Mouse (Mus musculus) hindbrain, embryonic 11.5 days (tissue): ENCODE measurements at regions not wholly inside any gene's neighbourhood (a gene's known extent, or its start where the extent isn't known, plus 50 kb on each side); places are given as distances from the start of the nearest gene placed in this dataset.

Source experiments
- ATAC-seq: fragments of 200-750 bp; cut with Nextera tagmentation; 2 replicates; pipeline ENCODE4 v1.8.0; 2017; ENCODE audit warnings: mild to moderate bottlenecking, moderate TSS enrichment, moderate library complexity; ENCODE audit not compliant: low FRiP score
- DNase-seq: peaks from one replicate; pipeline ENCODE4 v3.0.0-alpha.2; 2015; ENCODE audit warnings: low spot score
- H3K27ac ChIP-seq: fragments of 300-500 bp; sonication (generic); 2 replicates; pipeline ENCODE4 v1.5.1; 2014; ENCODE audit warnings: mild to moderate bottlenecking, low read depth, low read length
- H3K27me3 ChIP-seq: fragments of 300-500 bp; sonication (generic); 2 replicates; pipeline ENCODE4 v1.6.1; 2014; ENCODE audit warnings: mild to moderate bottlenecking, low read length, moderate library complexity, mixed read lengths; ENCODE audit not compliant: control insufficient read depth, insufficient read depth
- H3K36me3 ChIP-seq: fragments of 300-500 bp; sonication (generic); 2 replicates; pipeline ENCODE4 v1.6.1; 2014; ENCODE audit warnings: mild to moderate bottlenecking, low read length, moderate library complexity, mixed read lengths; ENCODE audit not compliant: control insufficient read depth, insufficient read depth
- H3K4me1 ChIP-seq: fragments of 300-500 bp; sonication (generic); replicated peaks from 2 replicates; pipeline ENCODE4 v1.6.1; 2014; ENCODE audit warnings: low read length, mixed read lengths; ENCODE audit not compliant: control insufficient read depth, insufficient read depth
- H3K4me2 ChIP-seq: fragments of 300-500 bp; sonication (generic); replicated peaks from 2 replicates; pipeline ENCODE4 v1.6.1; 2014; ENCODE audit warnings: mild to moderate bottlenecking, low read depth, low read length
- H3K4me3 ChIP-seq: fragments of 300-500 bp; sonication (generic); 2 replicates; pipeline ENCODE4 v1.5.1; 2014; ENCODE audit warnings: low read depth, low read length
- H3K9ac ChIP-seq: fragments of 300-500 bp; sonication (generic); 2 replicates; pipeline ENCODE4 v1.6.1; 2014; ENCODE audit warnings: low read depth, low read length
- H3K9me3 ChIP-seq: fragments of 300-500 bp; sonication (generic); 2 replicates; pipeline ENCODE4 v1.6.1; 2016; ENCODE audit warnings: low read length; ENCODE audit not compliant: control insufficient read depth
- WGBS: fragments of 180-500 bp; shearing (Covaris S2); extraction: QIAGEN DNeasy Blood & Tissue Kit; methylation state at CpG from one replicate; pipeline ENCODE4 v1.1.7; 2014; 5-methylcytosine and 5-hydroxymethylcytosine counted together

DNA sequence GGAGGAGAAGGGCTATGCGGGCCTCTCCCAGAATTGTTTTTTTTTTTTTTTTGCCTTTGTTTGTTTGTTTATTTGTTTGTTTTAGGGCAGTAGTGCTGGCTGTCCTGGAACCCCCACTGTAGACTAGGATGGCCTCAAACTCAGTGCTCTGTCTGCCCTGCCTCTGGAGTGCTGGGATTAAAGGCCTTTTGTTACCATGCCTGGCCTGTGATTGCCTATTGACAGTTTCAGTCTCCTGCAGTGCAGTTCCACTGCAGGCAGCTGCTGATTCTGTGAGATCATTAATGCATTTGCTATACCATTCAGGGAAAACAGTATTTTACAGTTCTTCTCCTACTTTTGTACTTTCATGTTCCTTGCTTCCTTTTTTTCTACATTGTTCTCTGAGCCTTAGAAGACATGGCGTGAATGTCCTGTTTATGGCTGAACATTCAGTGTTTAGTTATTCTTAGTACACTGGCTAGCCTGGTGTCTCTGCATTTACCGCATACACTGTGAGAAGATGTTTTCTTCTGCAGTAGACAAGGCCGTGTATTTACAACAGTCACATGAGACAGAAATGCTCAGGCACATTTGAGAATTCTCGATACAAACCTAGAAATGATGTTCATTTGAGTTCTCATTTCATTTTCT is 434.0 kb downstream of the Serpinb8 start:
- Histone ChIP-seq H3K4me1 (no peaks in the 10 kb centered on the region), H3K9me3 (no peaks in the 10 kb centered on the region), H3K9ac (no peak overlapping the region), H3K27ac (no peak overlapping the region), H3K36me3 (no peaks in the 10 kb centered on the region), H3K4me3 (no peak overlapping the region), H3K27me3 (no peaks in the 10 kb centered on the region), H3K4me2 (no peak overlapping the region)
- 59% methylated on average over 5 of the region's 5 CpGs for WGBS
- ATAC-seq (0 out of 2 replicates have a peak, but pooled peaks have one; percentile 51), DNase-seq (no peak)

- WGBS: 77% methylated on average over 1 of the region's 1 CpGs
- Histone ChIP-seq H3K4me1 (no peaks in the 10 kb centered on the region), H3K9me3 (no peaks in the 10 kb centered on the region), H3K27ac (no peak overlapping the region), H3K9ac (no peak overlapping the region), H3K4me3 (no peak overlapping the region), H3K27me3 (no peaks in the 10 kb centered on the region), H3K4me2 (no peak overlapping the region), H3K36me3 (no peaks in the 10 kb centered on the region)
- DNase-seq (no peak), ATAC-seq (no peak)
Observed at GRCm38 (mm10) chr1:108024705-108025104, 434.9 kb downstream of the Serpinb8 start.

DNA sequence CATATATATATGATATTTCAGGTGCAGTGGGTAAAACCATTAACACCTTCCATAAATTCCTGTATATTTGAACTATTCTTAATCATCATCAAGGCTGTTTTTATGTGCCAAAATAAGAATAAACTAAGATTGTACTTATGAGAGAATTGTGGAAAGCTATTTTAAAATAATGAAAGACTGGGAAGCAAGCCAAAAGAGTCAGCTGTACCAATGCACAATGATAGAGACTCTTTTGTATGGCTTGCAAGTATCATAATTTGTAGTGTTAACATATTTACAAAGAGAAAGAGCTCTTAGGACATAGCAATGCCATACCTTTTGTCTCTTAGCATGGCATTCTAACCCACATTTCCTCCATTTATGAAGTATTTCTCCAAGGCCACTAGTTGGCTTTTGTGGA is 436.7 kb downstream of the Serpinb8 start:
- Histone ChIP-seq H3K4me2 (no peak overlapping the region), H3K4me1 (no peaks in the 10 kb centered on the region), H3K4me3 (no peak overlapping the region), H3K27ac (no peak overlapping the region), H3K27me3 (no peaks in the 10 kb centered on the region), H3K9me3 (no peaks in the 10 kb centered on the region), H3K36me3 (no peaks in the 10 kb centered on the region), H3K9ac (no peak overlapping the region)
- no peak for ATAC-seq
- no peak for DNase-seq

DNA sequence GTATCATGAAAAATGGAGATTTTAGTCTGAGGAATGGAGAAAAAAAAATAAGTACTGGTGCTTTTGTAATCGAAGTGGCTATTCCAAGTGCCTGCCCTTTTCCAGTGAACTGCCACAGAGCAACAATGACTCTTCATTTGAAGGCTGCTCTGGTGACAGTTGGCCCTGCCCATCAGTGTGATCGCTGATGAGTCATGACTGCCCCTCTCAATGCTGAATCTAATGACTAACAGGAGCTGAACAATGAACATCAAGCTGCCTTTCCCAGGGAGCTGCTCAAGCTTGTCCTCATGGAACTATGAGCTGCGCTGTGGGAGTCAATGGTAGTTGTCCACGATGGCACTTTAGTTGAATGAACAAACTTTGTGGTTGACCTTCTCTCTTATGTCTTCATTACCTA is 456.4 kb downstream of the Serpinb8 start:
- DNase-seq (peak; percentile 5), ATAC-seq (no peak; the same call in 1 of the 2 replicates)
- H3K9me3 ChIP-seq: no peaks in the 10 kb centered on the region
- H3K9ac ChIP-seq: no peak overlapping the region
- no peak overlapping the region for H3K27ac ChIP-seq
- H3K36me3 ChIP-seq: no peaks in the 10 kb centered on the region
- H3K27me3 ChIP-seq: no peaks in the 10 kb centered on the region
- H3K4me1 ChIP-seq: no peaks in the 10 kb centered on the region
- H3K4me2 ChIP-seq: no peak overlapping the region
- WGBS: 63% methylated on average over 4 of the region's 4 CpGs
- H3K4me3 ChIP-seq: no peak overlapping the region

DNA sequence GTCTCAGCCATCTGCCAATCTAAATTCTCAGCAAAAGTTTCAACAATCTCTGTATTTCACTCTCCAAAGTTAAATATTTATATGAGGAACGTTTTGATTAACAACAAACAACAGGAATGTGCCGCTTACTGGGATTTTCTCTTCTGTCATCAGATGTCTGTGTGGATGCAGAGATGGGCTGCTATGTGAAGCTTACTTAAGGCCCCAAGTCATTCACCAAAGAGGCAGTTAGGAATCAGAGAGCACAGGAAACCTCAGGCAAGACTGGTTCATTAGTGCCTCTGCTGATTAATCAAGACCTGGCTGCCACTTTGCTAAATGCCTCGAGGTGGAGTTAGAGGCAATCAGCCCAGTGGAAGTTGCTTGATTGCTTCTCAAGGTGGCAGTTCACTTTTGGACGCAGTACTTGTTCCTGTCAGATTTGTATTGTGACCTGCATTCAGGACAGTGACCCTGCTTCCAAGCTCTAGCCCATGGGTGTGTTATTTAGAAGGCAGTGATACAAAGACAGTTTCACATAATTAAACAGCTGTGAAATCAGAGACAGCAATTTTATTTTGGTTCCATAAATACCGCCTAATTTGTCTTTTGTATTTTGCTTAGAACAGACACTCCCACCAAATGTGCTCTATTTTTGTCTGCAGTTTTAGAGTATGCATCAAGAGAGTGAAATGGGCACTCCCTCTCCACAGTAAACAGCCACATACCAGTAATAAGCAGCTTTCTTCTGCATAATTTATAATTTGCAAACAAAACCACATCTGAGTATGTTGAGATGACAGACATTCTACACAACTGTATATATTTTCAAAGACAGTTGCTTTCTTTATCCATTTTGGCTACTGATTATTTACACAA is 457.3 kb downstream of the Serpinb8 start:
- DNase-seq (peak; percentile 1), ATAC-seq (no peak)
- H3K4me1 ChIP-seq: no peaks in the 10 kb centered on the region
- no peak overlapping the region for H3K4me2 ChIP-seq
- H3K9me3 ChIP-seq: no peaks in the 10 kb centered on the region
- H3K27ac ChIP-seq: no peak overlapping the region
- no peak overlapping the region for H3K9ac ChIP-seq
- WGBS: 64% methylated on average over 5 of the region's 5 CpGs
- no peak overlapping the region for H3K4me3 ChIP-seq
- H3K36me3 ChIP-seq: no peaks in the 10 kb centered on the region
- no peaks in the 10 kb centered on the region for H3K27me3 ChIP-seq

DNA sequence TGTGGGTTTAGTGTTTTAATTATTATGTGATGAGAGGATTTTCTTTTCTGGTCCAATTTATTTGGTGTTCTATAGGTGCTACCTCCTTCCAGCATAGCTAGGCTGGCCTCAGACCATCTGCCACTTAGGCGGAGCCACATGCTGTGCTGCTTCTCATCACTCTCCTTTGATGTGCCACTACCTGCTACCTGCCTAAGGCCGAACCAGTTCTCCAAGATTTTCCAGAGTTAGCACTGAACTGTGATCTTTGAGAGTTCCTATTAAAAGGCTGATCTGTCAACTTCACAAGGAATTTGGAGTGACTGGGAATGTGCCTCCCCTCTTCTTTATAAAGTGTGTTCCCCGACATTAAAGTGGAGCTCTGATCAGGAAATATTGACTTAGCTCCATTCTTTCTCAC is 504.8 kb downstream of the Serpinb8 start:
- Histone ChIP-seq H3K36me3 (no peaks in the 10 kb centered on the region), H3K4me2 (no peak overlapping the region), H3K27ac (no peak overlapping the region), H3K9me3 (no peaks in the 10 kb centered on the region), H3K4me1 (no peaks in the 10 kb centered on the region), H3K4me3 (no peak overlapping the region), H3K27me3 (no peaks in the 10 kb centered on the region), H3K9ac (no peak overlapping the region)
- 86% methylated on average over 3 of the region's 3 CpGs for WGBS
- DNase-seq (no peak), ATAC-seq (no peak)

- DNase-seq (no peak), ATAC-seq (no peak)
- Histone ChIP-seq H3K4me2 (no peak overlapping the region), H3K9me3 (no peaks in the 10 kb centered on the region), H3K27me3 (no peaks in the 10 kb centered on the region), H3K27ac (no peak overlapping the region), H3K36me3 (no peaks in the 10 kb centered on the region), H3K4me3 (no peak overlapping the region), H3K9ac (no peak overlapping the region), H3K4me1 (no peaks in the 10 kb centered on the region)
- WGBS: 89% methylated on average over 2 of the region's 2 CpGs
Observed at GRCm38 (mm10) chr1:108102607-108103006, 512.8 kb downstream of the Serpinb8 start.

DNA sequence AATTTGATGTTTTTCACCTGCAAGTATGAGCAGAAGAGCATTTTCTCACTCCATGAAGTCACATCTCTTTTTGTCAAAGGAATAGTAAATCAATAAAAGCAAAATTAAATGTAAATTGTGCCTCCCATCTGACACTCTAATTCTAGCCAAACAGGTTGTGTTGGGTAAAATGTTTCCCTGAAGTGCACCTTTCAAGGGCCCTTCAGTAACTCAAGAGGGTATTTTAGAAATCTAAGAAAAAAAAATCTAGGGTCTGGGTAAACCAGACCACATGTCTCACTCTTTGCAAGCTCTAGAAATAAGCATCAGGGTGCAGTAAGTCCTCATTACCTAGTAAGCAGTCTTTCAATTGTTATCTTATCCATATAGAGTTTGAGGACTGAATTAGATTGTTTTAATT is 521.2 kb downstream of the Serpinb8 start:
- no peaks in the 10 kb centered on the region for H3K9me3 ChIP-seq
- H3K9ac ChIP-seq: no peak overlapping the region
- ATAC-seq: no peak
- H3K27ac ChIP-seq: no peak overlapping the region
- DNase-seq: no peak
- no peak overlapping the region for H3K4me2 ChIP-seq
- no peaks in the 10 kb centered on the region for H3K4me1 ChIP-seq
- no peak overlapping the region for H3K4me3 ChIP-seq
- H3K36me3 ChIP-seq: no peaks in the 10 kb centered on the region
- no peaks in the 10 kb centered on the region for H3K27me3 ChIP-seq

DNA sequence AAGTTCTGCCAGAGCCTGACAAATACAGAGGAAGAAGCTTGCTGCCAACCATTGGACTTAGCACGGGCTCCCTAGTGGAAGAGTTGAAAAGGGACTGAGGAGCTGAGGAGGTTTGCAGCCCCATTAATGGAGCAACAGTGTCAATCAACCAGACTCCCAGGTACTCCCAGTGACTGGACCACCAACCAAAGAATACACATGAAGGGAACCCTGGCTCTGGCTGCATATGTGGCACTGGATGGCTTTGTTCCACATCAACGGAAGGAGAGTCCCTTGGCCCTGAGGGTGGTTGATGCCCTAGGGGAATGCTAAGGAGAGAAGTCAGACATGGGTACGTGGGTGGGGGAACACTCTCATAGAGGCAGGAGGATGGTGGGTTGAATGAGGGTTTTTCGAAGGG is 537.6 kb downstream of the Serpinb8 start:
- Histone ChIP-seq H3K9me3 (no peaks in the 10 kb centered on the region), H3K4me1 (no peaks in the 10 kb centered on the region), H3K4me2 (no peak overlapping the region), H3K36me3 (no peaks in the 10 kb centered on the region), H3K27me3 (no peaks in the 10 kb centered on the region), H3K27ac (no peak overlapping the region), H3K9ac (no peak overlapping the region), H3K4me3 (no peak overlapping the region)
- DNase-seq (no peak), ATAC-seq (no peak)
- WGBS: 86% methylated on average over 4 of the region's 4 CpGs
